Mouse (Mus musculus) ES-Bruce4 (cell line): ENCODE results near the gene Acoxl. TPM values are rescaled to one million over a fixed set of nuclear protein-coding genes. Genes with fewer than 3 reads are reported as not detected.

Experiments used
- H3K27ac ChIP-seq: 2 replicates; pipeline ENCODE4 v1.5.1; 2012; ENCODE audit warnings: low read length, inconsistent platforms; ENCODE audit not compliant: insufficient read depth
- H3K27me3 ChIP-seq: 2 replicates; pipeline ENCODE4 v1.6.1; 2012; ENCODE audit warnings: mild to moderate bottlenecking, low read length, inconsistent platforms; ENCODE audit not compliant: control insufficient read depth, poor library complexity, insufficient read depth, severe bottlenecking
- H3K36me3 ChIP-seq: 2 replicates; pipeline ENCODE4 v1.6.1; 2012; ENCODE audit warnings: inconsistent platforms, mild to moderate bottlenecking, low read length, moderate library complexity; ENCODE audit not compliant: control insufficient read depth, poor library complexity, insufficient read depth, severe bottlenecking
- H3K4me1 ChIP-seq: one replicate; pipeline ENCODE4 v1.8.1; 2011; ENCODE audit warnings: low read length; ENCODE audit not compliant: control insufficient read depth, insufficient read depth
- H3K4me3 ChIP-seq: 2 replicates; pipeline ENCODE4 v1.5.1; 2011; ENCODE audit warnings: low read depth, mild to moderate bottlenecking, low read length
- H3K9ac ChIP-seq: 2 replicates; pipeline ENCODE4 v1.6.1; 2012; ENCODE audit warnings: low read depth, mild to moderate bottlenecking, inconsistent platforms; ENCODE audit not compliant: poor library complexity, severe bottlenecking
- H3K9me3 ChIP-seq: replicated peaks from 2 replicates; pipeline ENCODE4 v1.6.1; 2012; ENCODE audit warnings: mild to moderate bottlenecking, low read length, inconsistent platforms; ENCODE audit not compliant: control insufficient read depth, poor library complexity, insufficient read depth, severe bottlenecking
- CTCF ChIP-seq: IDR thresholded peaks from one replicate; pipeline ENCODE4 v1.8.1; 2011; ENCODE audit warnings: low read depth, low read length
- EP300 ChIP-seq: IDR thresholded peaks from 2 replicates; pipeline ENCODE4 v1.6.1; 2011; ENCODE audit warnings: low read depth, low read length; ENCODE audit not compliant: insufficient read depth
- POLR2A ChIP-seq: IDR thresholded peaks from one replicate; pipeline ENCODE4 v1.8.1; 2011; ENCODE audit warnings: low read length; ENCODE audit not compliant: insufficient read depth
- polyA plus RNA-seq: library from polyadenylated mRNA; stranded (reverse); fragments of >200 nt; gene quantifications from 2 replicates; pipeline ENCODE4 v1.2.4, GENCODE M21; 2011; ENCODE audit warnings: low read depth; ENCODE audit not compliant: missing spikeins, insufficient read depth, insufficient read length

Acoxl gene
- polyA plus RNA-seq, 1 experiment: not detected

- TF ChIP-seq CTCF (no peak), POLR2A (no peak), EP300 (no peak)
- H3K9me3 ChIP-seq: no peaks in the 10 kb centered on the region
- H3K27me3 ChIP-seq: no peaks in the 10 kb centered on the region
- no peaks in the 10 kb centered on the region for H3K4me1 ChIP-seq
- no peak overlapping the region for H3K9ac ChIP-seq
- no peak overlapping the region for H3K27ac ChIP-seq
- H3K4me3 ChIP-seq: no peak overlapping the region
- no peaks in the 10 kb centered on the region for H3K36me3 ChIP-seq
These were observed 123.2 kb downstream of the Acoxl start for GRCm38 (mm10) chr2:127961802-127962433.

- no peak overlapping the region for H3K9ac ChIP-seq
- H3K27me3 ChIP-seq: no peaks in the 10 kb centered on the region
- no peaks in the 10 kb centered on the region for H3K36me3 ChIP-seq
- no peak for TF ChIP-seq CTCF
- no peak for TF ChIP-seq EP300
- no peak for TF ChIP-seq POLR2A
- H3K4me3 ChIP-seq: no peak overlapping the region
- no peaks in the 10 kb centered on the region for H3K9me3 ChIP-seq
- H3K27ac ChIP-seq: no peak overlapping the region
- no peaks in the 10 kb centered on the region for H3K4me1 ChIP-seq
These were observed 130.3 kb downstream of the Acoxl start for GRCm38 (mm10) chr2:127968944-127969343.

GRCm38 (mm10) chr2:127976276-127976675 lies 137.6 kb downstream of the Acoxl start:
- Histone ChIP-seq H3K27ac (no peak overlapping the region), H3K36me3 (no peaks in the 10 kb centered on the region), H3K4me1 (no peaks in the 10 kb centered on the region), H3K9ac (no peak overlapping the region), H3K9me3 (no peaks in the 10 kb centered on the region), H3K27me3 (no peaks in the 10 kb centered on the region), H3K4me3 (no peak overlapping the region)
- TF ChIP-seq POLR2A (no peak), EP300 (no peak), CTCF (no peak)

GRCm38 (mm10) chr2:127978601-127979230 lies 140.0 kb downstream of the Acoxl start:
- H3K9ac ChIP-seq: no peak overlapping the region
- H3K4me1 ChIP-seq: no peaks in the 10 kb centered on the region
- H3K9me3 ChIP-seq: no peaks in the 10 kb centered on the region
- H3K36me3 ChIP-seq: no peaks in the 10 kb centered on the region
- H3K4me3 ChIP-seq: no peak overlapping the region
- H3K27ac ChIP-seq: no peak overlapping the region
- TF ChIP-seq CTCF: no peak
- no peak for TF ChIP-seq EP300
- no peak for TF ChIP-seq POLR2A
- H3K27me3 ChIP-seq: no peaks in the 10 kb centered on the region

- Histone ChIP-seq H3K4me3 (no peak overlapping the region), H3K9ac (no peak overlapping the region), H3K27ac (no peak overlapping the region), H3K9me3 (no peaks in the 10 kb centered on the region), H3K27me3 (no peaks in the 10 kb centered on the region), H3K36me3 (no peaks in the 10 kb centered on the region), H3K4me1 (no peaks in the 10 kb centered on the region)
- no peak for TF ChIP-seq POLR2A
- no peak for TF ChIP-seq CTCF
- no peak for TF ChIP-seq EP300
These were observed 143.9 kb downstream of the Acoxl start for GRCm38 (mm10) chr2:127982610-127983009.

GRCm38 (mm10) chr2:127983301-127983700 lies 144.6 kb downstream of the Acoxl start:
- Histone ChIP-seq H3K4me3 (no peak overlapping the region), H3K9me3 (no peaks in the 10 kb centered on the region), H3K27me3 (no peaks in the 10 kb centered on the region), H3K9ac (no peak overlapping the region), H3K4me1 (no peaks in the 10 kb centered on the region), H3K36me3 (no peaks in the 10 kb centered on the region), H3K27ac (no peak overlapping the region)
- TF ChIP-seq EP300: no peak
- no peak for TF ChIP-seq POLR2A
- TF ChIP-seq CTCF: no peak
